Mouse (Mus musculus): ENCODE results near the gene Uncx.

Uncx gene

GRCm38 (mm10) chr5:139542556-139542955 lies 738 bp upstream of the Uncx start:
- no peak for DNase-seq (ENCODE audit: low spot score in 2 of 2)

DNA sequence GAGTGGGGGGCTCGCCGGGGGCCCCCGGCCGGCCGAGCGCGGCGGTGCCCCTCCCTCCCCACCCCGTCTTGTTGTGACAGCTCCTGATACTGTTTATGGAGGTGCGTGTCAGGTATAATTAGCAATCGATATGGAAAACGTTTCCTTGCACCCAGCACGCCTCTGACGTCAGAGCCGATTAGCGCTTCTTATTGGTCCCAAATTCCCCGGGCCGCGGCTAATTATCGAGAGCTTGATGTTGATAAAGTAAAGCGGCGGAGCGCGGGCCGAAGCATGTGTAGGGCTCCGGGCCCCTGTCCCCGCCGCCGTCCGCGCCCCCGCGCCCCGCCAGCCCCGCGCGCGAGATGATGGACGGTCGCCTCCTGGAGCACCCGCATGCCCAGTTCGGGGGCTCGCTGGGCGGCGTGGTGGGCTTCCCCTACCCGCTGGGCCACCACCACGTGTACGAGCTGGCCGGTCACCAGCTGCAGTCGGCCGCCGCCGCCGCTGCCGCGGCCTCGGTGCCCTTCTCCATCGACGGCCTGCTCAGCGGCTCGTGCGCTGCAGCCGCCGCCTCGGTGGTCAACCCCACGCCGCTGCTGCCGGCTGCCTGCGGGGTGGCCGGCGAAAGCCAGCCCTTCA lies 466 bp downstream of the Uncx start:
- DNase-seq (ENCODE audit: low spot score in 2 of 2), result no peak

DNA sequence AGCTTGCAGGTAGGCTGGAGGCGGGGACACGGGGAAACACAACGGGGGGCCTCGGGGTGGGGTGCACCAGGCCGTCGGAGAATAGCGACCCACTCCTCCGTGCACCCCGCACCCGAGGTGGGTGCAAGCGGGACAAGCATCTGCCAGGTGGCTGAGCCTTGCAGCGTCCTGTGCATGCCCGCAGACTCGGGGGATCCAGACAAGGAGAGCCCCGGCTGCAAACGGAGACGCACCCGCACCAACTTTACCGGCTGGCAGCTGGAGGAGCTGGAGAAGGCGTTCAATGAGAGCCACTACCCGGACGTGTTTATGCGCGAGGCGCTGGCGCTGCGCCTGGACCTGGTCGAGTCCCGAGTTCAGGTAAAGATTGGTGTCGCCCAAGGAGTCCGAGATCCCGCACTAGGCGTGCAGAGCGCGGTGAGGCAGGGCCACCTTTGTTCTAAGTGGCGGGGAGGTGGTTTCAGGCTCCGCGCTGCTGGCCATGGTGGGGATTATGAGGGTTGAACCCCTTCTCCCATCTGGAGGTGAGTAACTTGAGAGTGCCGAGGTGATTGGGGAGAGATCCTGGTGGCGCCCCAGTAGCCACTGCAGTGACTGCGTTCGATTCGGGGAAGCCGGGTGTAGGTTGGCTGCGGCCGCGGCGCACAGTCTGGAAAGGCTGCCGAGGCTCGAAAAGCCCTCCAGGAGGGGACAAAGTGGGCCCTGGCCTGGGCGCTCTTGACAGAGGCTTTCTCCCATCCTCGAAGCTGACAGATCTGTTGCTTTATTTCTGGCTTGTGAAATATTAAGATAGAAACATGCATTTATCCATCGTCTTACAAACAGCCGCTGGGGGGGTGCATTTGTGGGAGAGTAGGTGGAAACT lies 1.2 kb downstream of the Uncx start:
- no peak for DNase-seq (ENCODE audit: low spot score in 2 of 2)

- no peak for DNase-seq (ENCODE audit: low spot score in 2 of 2)
Measured at GRCm38 (mm10) chr5:139545221-139545620, 1.9 kb downstream of the Uncx start.

- no peak for DNase-seq (ENCODE audit: low spot score in 2 of 2)
Measured at GRCm38 (mm10) chr5:139545673-139546335, 2.5 kb downstream of the Uncx start.

GRCm38 (mm10) chr5:139546336-139546770 lies 3.1 kb downstream of the Uncx start:
- DNase-seq (ENCODE audit: low spot score in 2 of 2), result no peak

DNA sequence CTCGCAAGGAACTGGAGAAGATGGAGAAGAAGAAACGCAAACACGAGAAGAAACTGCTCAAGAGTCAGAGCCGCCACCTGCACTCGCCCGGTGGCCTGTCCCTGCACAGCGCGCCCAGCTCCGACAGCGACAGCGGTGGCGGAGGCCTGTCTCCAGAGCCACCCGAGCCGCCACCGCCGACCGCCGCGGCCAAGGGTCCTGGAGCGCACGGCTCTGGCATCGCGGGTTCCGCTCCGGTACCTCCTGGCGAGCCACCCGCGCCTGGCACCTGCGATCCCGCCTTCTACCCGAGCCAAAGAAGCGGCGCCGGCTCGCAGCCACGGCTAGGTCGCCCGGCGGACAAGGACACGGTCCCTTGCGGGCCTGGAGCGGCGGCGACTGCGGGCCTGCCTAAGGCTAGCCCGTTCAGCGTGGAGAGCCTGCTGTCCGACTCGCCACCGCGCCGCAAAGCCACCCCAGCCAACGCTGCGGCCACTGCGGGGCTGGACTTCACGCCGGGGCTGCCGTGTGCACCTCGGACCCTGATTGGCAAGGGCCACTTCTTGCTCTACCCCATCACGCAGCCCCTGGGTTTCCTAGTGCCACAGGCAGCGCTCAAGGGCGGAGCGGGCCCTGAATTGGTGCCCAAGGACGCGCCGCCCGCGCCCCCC lies 3.6 kb downstream of the Uncx start:
- DNase-seq (ENCODE audit: low spot score in 2 of 2), result no peak

DNA sequence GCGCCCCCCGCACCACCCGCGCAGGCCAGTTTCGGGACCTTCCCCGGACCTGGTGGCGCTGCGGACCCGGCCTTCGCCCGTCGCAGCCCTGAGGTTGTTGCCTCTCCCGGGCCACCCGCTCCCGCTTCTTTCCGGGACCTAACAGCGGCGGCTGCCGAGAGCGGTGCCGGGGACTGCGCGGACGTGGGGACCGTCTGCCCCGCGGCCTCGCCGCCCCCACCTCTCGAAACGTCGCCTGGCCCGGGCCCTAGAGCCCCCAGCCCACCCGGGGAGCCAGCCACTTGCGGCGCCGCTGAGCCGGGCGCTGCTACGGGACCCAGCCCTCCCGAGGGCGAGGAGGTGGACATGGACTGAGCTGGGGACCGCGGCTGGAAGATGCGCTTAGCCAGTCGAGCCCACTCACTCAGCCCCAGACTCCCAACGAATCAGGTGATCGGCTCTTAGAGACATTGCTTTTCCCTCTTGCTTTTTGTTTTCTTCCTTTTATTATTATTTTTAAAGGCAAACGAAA lies 4.2 kb downstream of the Uncx start:
- DNase-seq (ENCODE audit: low spot score in 2 of 2), result no peak

- DNase-seq (ENCODE audit: low spot score in 2 of 2), result no peak
Measured at GRCm38 (mm10) chr5:139553446-139554273, 10.4 kb downstream of the Uncx start.

GRCm38 (mm10) chr5:139554478-139555335 lies 11.4 kb downstream of the Uncx start:
- no peak for DNase-seq (ENCODE audit: low spot score in 2 of 2)

- no peak for DNase-seq (ENCODE audit: low spot score in 2 of 2)
Measured at GRCm38 (mm10) chr5:139555476-139556115, 12.3 kb downstream of the Uncx start.

- DNase-seq (ENCODE audit: low spot score in 2 of 2), result no peak
Measured at GRCm38 (mm10) chr5:139556116-139556678, 12.9 kb downstream of the Uncx start.

DNA sequence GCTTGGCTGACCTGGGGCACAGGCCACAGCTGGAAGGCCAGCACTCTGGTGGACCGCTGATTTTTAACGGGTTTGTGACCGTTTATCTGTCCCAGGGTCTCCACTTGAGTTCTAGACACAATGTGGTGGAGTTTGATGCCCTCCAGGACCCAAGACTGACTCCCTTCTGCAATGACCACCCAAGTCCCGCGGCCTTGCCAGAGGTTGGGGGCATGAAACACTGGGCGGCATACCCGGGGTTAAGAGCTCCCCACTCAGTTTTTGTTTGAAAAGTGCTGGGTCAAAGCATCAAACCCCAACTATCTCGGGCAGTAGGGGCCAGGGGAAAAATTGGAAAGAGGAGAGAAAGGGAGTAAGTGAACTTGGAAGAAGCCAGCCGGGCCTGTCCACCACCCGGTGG lies 13.8 kb downstream of the Uncx start:
- DNase-seq (ENCODE audit: low spot score in 2 of 2), result no peak

DNA sequence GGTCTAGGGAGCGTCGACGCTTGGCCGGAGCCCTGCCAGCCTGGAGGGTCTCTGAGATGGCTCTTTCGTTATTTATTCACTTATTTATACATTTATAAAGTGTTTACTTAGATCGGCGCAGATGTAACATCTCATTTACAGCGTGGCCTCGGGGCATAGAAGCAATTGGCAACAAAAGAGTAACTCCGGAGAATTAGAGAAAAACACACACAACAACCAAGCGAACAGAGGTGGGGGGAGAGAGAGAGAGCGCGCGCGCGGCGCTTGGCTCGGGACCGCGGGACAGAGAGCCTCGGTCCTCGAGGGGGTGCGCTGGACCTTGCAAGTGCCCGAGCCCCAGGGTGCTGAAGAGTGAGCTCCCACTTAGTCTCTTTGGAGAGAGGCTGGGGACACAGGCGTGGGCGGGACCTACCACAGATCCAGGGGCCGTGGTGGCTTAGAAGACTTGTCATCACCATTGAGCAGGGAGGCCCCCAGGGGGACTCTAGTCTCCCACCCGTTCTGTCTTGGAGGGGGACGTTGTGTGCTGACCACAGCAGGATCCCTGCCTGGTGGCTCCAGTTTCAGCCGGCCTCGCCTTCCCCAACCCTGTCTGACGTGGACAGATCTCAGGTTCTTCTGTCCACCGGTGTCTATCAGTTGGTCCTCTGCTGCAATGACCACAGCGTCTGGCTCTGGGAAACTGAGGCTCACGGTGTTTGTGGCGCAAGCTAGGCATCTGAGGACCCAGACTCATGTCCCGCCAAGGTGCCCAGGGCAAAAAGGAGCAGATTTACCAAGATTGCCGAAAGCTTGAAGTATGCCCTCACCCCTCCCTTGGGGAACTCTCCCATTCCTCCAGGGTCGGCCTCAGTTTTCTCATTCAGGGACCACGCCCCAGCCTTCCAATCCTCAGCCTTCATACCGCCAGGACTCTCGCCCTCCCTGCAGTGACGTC lies 14.5 kb downstream of the Uncx start:
- no peak for DNase-seq (ENCODE audit: low spot score in 2 of 2)

DNA sequence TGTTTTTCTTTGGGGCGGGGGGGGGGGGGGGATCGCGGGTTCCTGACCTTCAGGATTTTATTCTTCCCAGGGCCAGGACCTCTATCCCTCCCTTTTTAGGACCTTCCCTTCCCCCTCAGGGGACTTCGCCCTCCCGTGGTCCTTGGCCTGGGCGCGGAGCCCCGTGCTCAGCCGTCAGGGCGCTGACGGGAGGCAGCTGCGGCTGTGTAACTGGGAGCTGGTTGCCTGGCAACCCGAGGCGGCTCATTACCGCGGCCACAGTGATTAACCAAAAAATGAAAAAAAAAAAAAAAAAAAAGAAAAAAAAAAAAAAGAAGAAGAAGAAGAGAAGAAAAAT lies 15.1 kb downstream of the Uncx start:
- peak; percentile 37 to 39 for DNase-seq (ENCODE audit: low spot score in 2 of 2)

DNA sequence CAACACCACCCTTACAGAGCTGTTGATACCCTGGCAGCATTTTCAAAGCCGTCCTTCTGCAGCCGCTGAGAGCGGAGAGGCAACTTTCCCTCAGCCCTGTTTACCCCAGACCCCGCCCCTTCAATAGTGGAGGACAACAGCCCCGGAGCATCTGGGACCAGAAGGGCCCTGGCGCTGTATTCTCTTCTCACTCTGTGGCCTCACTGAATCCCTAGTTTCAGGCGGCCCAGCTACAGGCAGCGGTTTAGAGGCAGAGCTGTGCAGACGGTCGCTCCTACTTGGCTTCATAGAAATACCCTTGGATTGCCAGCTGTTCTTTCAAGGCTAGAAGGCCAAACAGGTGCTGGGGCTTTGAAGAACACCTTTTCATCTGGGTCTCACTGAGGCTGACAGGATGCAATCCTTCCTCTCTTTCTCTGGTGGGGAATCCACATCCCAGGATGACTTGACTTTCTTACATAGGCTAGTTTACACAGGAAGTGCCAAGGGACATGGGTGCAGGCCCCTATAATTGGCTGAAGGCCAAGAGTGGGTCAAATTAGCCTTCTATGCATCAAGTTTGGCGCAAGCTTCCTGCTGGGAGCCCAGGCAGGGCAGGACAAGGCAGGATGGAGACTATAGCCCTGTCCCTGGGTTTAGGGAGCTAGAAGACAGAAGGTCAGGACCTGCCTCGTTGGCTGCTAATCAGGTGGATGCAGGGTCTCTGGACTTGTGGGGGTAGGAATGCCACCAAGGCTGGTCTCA lies 15.8 kb downstream of the Uncx start:
- no peak for DNase-seq (ENCODE audit: low spot score in 2 of 2)

GRCm38 (mm10) chr5:139559782-139560181 lies 16.5 kb downstream of the Uncx start:
- no peak for DNase-seq (ENCODE audit: low spot score in 2 of 2)
